Mouse (Mus musculus) heart, embryonic 11.5 days (tissue): ENCODE results near the gene Phox2a. TPM values are rescaled to one million over a fixed set of nuclear protein-coding genes. Genes with fewer than 3 reads are reported as not detected.

Experiments
- ATAC-seq: fragments of 200-750 bp; cut with Nextera tagmentation; replicated peaks from 2 replicates; pipeline ENCODE4 v1.8.0; 2017; ENCODE audit warnings: moderate library complexity; ENCODE audit not compliant: insufficient number of reproducible peaks, low FRiP score, low TSS enrichment
- H3K27ac ChIP-seq: fragments of 300-500 bp; sonication (generic); 2 replicates; pipeline ENCODE4 v1.5.1; 2014; ENCODE audit warnings: mild to moderate bottlenecking, low read depth, low read length
- H3K27me3 ChIP-seq: fragments of 300-500 bp; sonication (generic); 2 replicates; pipeline ENCODE4 v1.6.1; 2014; ENCODE audit warnings: mild to moderate bottlenecking, low read length, mixed read lengths; ENCODE audit not compliant: control insufficient read depth, insufficient read depth
- H3K36me3 ChIP-seq: fragments of 300-500 bp; sonication (generic); 2 replicates; pipeline ENCODE4 v1.6.1; 2014; ENCODE audit warnings: mild to moderate bottlenecking, low read length, moderate library complexity, mixed read lengths; ENCODE audit not compliant: control insufficient read depth, insufficient read depth
- H3K4me1 ChIP-seq: fragments of 300-500 bp; sonication (generic); 2 replicates; pipeline ENCODE4 v1.6.1; 2014; ENCODE audit warnings: low read length; ENCODE audit not compliant: control insufficient read depth, insufficient read depth
- H3K4me2 ChIP-seq: fragments of 300-500 bp; sonication (generic); 2 replicates; pipeline ENCODE4 v1.6.1; 2014; ENCODE audit warnings: mild to moderate bottlenecking, moderate library complexity
- H3K4me3 ChIP-seq: fragments of 300-500 bp; sonication (generic); 2 replicates; pipeline ENCODE4 v1.5.1; 2014; ENCODE audit warnings: low read depth, low read length
- H3K9ac ChIP-seq: fragments of 300-500 bp; sonication (generic); 2 replicates; pipeline ENCODE4 v1.6.1; 2014; ENCODE audit warnings: mild to moderate bottlenecking, low read depth, low read length, moderate library complexity
- H3K9me3 ChIP-seq: fragments of 300-500 bp; sonication (generic); replicated peaks from 2 replicates; pipeline ENCODE4 v1.6.1; 2016; ENCODE audit warnings: low read length; ENCODE audit not compliant: control insufficient read depth
- WGBS: fragments of 180-500 bp; shearing (Covaris S2); extraction: QIAGEN DNeasy Blood & Tissue Kit; methylation state at CpG from one replicate; pipeline ENCODE4 v1.1.7; 2014; ENCODE audit not compliant: insufficient replicate concordance; 5-methylcytosine and 5-hydroxymethylcytosine counted together
- polyA plus RNA-seq: library from polyadenylated mRNA; unstranded; fragments of >200 nt; fragmentation: Nextera tagmentation; extraction: Ambion mirVana; gene quantifications from 2 replicates; pipeline ENCODE4 v1.2.1, GENCODE M21; 2014

Gene Phox2a
- polyA plus RNA-seq, 1 experiment from 2014 or later, result not detected

GRCm38 (mm10) chr7:101868241-101869162 is 50.4 kb downstream of the Phox2a start:
- Histone ChIP-seq H3K9ac (no peak overlapping the region), H3K36me3 (no peaks in the 10 kb centered on the region), H3K4me1 (peaks cover 3% of the 10 kb centered on the region; the same call in 1 of the 2 replicates), H3K4me2 (no peak overlapping the region), H3K27ac (0 out of 2 replicates have a peak overlapping the region, but pooled peaks have one; percentile 1), H3K9me3 (no peaks in the 10 kb centered on the region), H3K4me3 (no peak overlapping the region), H3K27me3 (no peaks in the 10 kb centered on the region)
- peak; percentile 32; the same call in 1 of the 2 replicates for ATAC-seq
- 69% methylated on average over 13 of the region's 13 CpGs for WGBS

GRCm38 (mm10) chr7:101869163-101869500 is 51.0 kb downstream of the Phox2a start:
- H3K9me3 ChIP-seq, result no peaks in the 10 kb centered on the region
- no peak for ATAC-seq
- no peak overlapping the region for H3K4me2 ChIP-seq
- WGBS, result 67% methylated on average over 7 of the region's 7 CpGs
- H3K9ac ChIP-seq, result no peak overlapping the region
- 0 out of 2 replicates have a peak overlapping the region, but pooled peaks have one; percentile 1 for H3K27ac ChIP-seq
- H3K27me3 ChIP-seq, result no peaks in the 10 kb centered on the region
- no peak overlapping the region for H3K4me3 ChIP-seq
- H3K36me3 ChIP-seq, result no peaks in the 10 kb centered on the region
- peaks cover 3% of the 10 kb centered on the region; the same call in 1 of the 2 replicates for H3K4me1 ChIP-seq

- Histone ChIP-seq H3K4me2 (peak within 1 kb of the TSS; percentile 11; the same call in 1 of the 2 replicates), H3K36me3 (no peaks in the 10 kb centered on the region), H3K27me3 (no peaks in the 10 kb centered on the region), H3K4me1 (peaks cover 3% of the 10 kb centered on the region; the same call in 1 of the 2 replicates), H3K27ac (peak within 1 kb of the TSS; percentile 68), H3K9ac (no peak within 1 kb of the TSS), H3K9me3 (no peaks in the 10 kb centered on the region), H3K4me3 (no peak within 1 kb of the TSS)
- ATAC-seq, result no peak
- WGBS, result 71% methylated on average over 2 of the region's 2 CpGs
These were observed 52.5 kb downstream of the Phox2a start, which contains the start of gene Folr1 for GRCm38 (mm10) chr7:101870629-101871028. Gene Folr1, minus strand, starts transcription at chr7:101870788.

DNA sequence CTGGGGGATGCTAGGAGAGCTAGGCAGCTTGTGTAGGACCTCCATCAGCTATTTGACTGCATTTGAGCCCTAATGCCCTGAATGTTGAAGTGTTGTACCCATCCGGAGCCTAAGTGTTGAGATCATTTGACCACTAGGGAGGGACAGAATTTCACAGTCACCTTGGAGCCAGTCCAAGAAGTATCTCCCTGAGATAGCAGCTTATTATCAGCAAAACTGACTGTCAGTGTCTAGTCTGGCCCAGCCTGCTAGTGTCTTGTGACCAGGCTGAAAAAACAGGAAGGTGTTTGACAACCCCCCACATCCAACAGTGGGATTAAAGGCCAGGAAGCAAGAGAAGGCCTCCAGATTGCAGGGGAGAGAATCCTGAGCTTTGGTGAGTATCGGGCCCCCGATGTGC is 53.2 kb downstream of the Phox2a start:
- peak; percentile 43; the same call in 1 of the 2 replicates for ATAC-seq
- Histone ChIP-seq H3K4me2 (peak overlapping the region; percentile 11; the same call in 1 of the 2 replicates), H3K27ac (peak overlapping the region; percentile 68), H3K4me3 (no peak overlapping the region), H3K9me3 (no peaks in the 10 kb centered on the region), H3K27me3 (no peaks in the 10 kb centered on the region), H3K4me1 (peaks cover 3% of the 10 kb centered on the region; the same call in 1 of the 2 replicates), H3K9ac (no peak overlapping the region), H3K36me3 (no peaks in the 10 kb centered on the region)
- 59% methylated on average over 3 of the region's 3 CpGs for WGBS

Other genes with a start within 250 kb of the Phox2a start
- gene Art2b, start 232.7 kb upstream of the Phox2a start, polyA plus RNA-seq, result not detected in 2 replicates
- 36.1 and 47.0 TPM in 2 replicates for gene Clpb, start 154.7 kb upstream of the Phox2a start, polyA plus RNA-seq
- 33.6 and 52.0 TPM in 2 replicates for gene Inppl1, start 19.9 kb downstream of the Phox2a start, polyA plus RNA-seq
- not detected in 2 replicates for gene Folr2, start 38.9 kb downstream of the Phox2a start, polyA plus RNA-seq
- gene Anapc15, start 45.4 kb downstream of the Phox2a start, polyA plus RNA-seq, result 73.3 and 76.5 TPM in 2 replicates
- gene Folr1, start 52.5 kb downstream of the Phox2a start, polyA plus RNA-seq, result 3.2 and 4.3 TPM in 2 replicates
- gene Lamtor1, start 87.6 kb downstream of the Phox2a start, polyA plus RNA-seq, result 137 and 146 TPM in 2 replicates
- gene Tomt, start 88.0 kb downstream of the Phox2a start, polyA plus RNA-seq, result 0.10 and 0.61 TPM in 2 replicates
- gene Lrrc51, start 115.6 kb downstream of the Phox2a start, polyA plus RNA-seq, result 5.3 and 6.5 TPM in 2 replicates
- gene Numa1, start 115.8 kb downstream of the Phox2a start, polyA plus RNA-seq, result 58.0 and 64.1 TPM in 2 replicates
- 1.4 and 1.7 TPM in 2 replicates for gene Il18bp, start 200.4 kb downstream of the Phox2a start, polyA plus RNA-seq
- gene Rnf121, start 247.2 kb downstream of the Phox2a start, polyA plus RNA-seq, result 20.2 and 22.0 TPM in 2 replicates
- 15.7 and 18.3 TPM in 2 replicates for gene Xndc1, start 247.2 kb downstream of the Phox2a start, polyA plus RNA-seq
- gene Xntrpc, start 247.4 kb downstream of the Phox2a start, polyA plus RNA-seq, result 0.70 and 1.4 TPM in 2 replicates